15 mouse cellular contexts compared by ENCODE assay signal in genomic region chr2:52946074-52946473, GRCm38 (mm10).
DNase-seq lines count a peak whose midpoint lies in the region; ATAC-seq lines count a peak whose summit lies in the region.
"Had no signal": no experiment of that assay in that cellular context is flagged by ENCODE, and none has a peak within 500 bp of the region (broad histone marks: within the 10 kb centered on the region; RNA-seq: fewer than 3 reads in every experiment).

No protein-coding gene starts in this region.

- no peaks in the 10 kb centered on the region for H3K27me3 ChIP-seq in limb, embryonic 12.5 days
- H3K27me3 ChIP-seq in limb, embryonic 10.5 days (ENCODE audit: low read depth, poor library complexity, severe bottlenecking), result no peaks in the 10 kb centered on the region
- H3K27me3 ChIP-seq in forebrain, embryonic 13.5 days, result no peaks in the 10 kb centered on the region
- H3K27me3 ChIP-seq in hindbrain, embryonic 16.5 days (replicated peaks; ENCODE audit: control insufficient read depth, insufficient read depth, low read length), result no peaks in the 10 kb centered on the region
- H3K27me3 ChIP-seq in neural tube, embryonic 15.5 days (replicated peaks), result no peaks in the 10 kb centered on the region
- H3K27me3 ChIP-seq: limb, embryonic 13.5 days had no signal

- no peak for ATAC-seq in limb, embryonic 12.5 days (ENCODE audit: insufficient number of reproducible peaks, insufficient read depth, low FRiP score, low TSS enrichment, low read depth)
- peak; percentile 42; the same call in 1 of the 2 replicates for ATAC-seq in forebrain, embryonic 13.5 days
- ATAC-seq in hindbrain, embryonic 16.5 days, result no peak
- ATAC-seq in neural tube, embryonic 15.5 days (ENCODE audit: low FRiP score), result 0 out of 2 replicates have a peak, but pooled peaks have one; percentile 16
- ATAC-seq: intestine, embryonic 16.5 days had no signal

- no peak overlapping the region for H3K4me3 ChIP-seq in limb, embryonic 12.5 days (replicated peaks)
- no peak overlapping the region for H3K4me3 ChIP-seq in limb, embryonic 10.5 days
- H3K4me3 ChIP-seq in forebrain, embryonic 13.5 days, result no peak overlapping the region
- H3K4me3 ChIP-seq in hindbrain, embryonic 16.5 days (ENCODE audit: low read length), result no peak overlapping the region
- H3K4me3 ChIP-seq in neural tube, embryonic 15.5 days (replicated peaks), result no peak overlapping the region
- H3K4me3 ChIP-seq: limb, embryonic 13.5 days; myocyte had no signal

- 40% methylated on average over 2 of the region's 2 CpGs for WGBS in limb, embryonic 12.5 days
- 33% methylated on average over 2 of the region's 2 CpGs for WGBS in limb, embryonic 10.5 days
- 12% methylated on average over 2 of the region's 2 CpGs for WGBS in forebrain, embryonic 13.5 days
- WGBS in hindbrain, embryonic 16.5 days, result 72% methylated on average over 2 of the region's 2 CpGs
- whole genome bisulfite sequencing in neural tube, embryonic 15.5 days, result 59% methylated on average over 2 of the region's 2 CpGs

- peak overlapping the region; percentile 4; the same call in 1 of the 2 replicates for H3K27ac ChIP-seq in limb, embryonic 12.5 days
- no peak overlapping the region for H3K27ac ChIP-seq in limb, embryonic 10.5 days
- peak overlapping the region; percentile 80 for H3K27ac ChIP-seq in forebrain, embryonic 13.5 days
- H3K27ac ChIP-seq in hindbrain, embryonic 16.5 days (ENCODE audit: low read depth, low read length), result peak overlapping the region; percentile 10
- H3K27ac ChIP-seq in neural tube, embryonic 15.5 days (replicated peaks), result peak overlapping the region; percentile 71
- H3K27ac ChIP-seq: limb, embryonic 13.5 days; stomach, postnatal 0 days had no signal

- H3K36me3 ChIP-seq in limb, embryonic 12.5 days, result peaks cover 6% of the 10 kb centered on the region; the same call in 1 of the 2 replicates
- peaks cover 9% of the 10 kb centered on the region for H3K36me3 ChIP-seq in limb, embryonic 10.5 days
- H3K36me3 ChIP-seq in forebrain, embryonic 13.5 days (ENCODE audit: poor library complexity, severe bottlenecking), result no peaks in the 10 kb centered on the region
- no peaks in the 10 kb centered on the region for H3K36me3 ChIP-seq in hindbrain, embryonic 16.5 days (ENCODE audit: control insufficient read depth, insufficient read depth, low read length)
- no peaks in the 10 kb centered on the region for H3K36me3 ChIP-seq in neural tube, embryonic 15.5 days
- H3K36me3 ChIP-seq: G1E had no signal

- no peaks in the 10 kb centered on the region for H3K9me3 ChIP-seq in limb, embryonic 12.5 days
- H3K9me3 ChIP-seq in limb, embryonic 10.5 days (replicated peaks), result no peaks in the 10 kb centered on the region
- H3K9me3 ChIP-seq in forebrain, embryonic 13.5 days (replicated peaks), result no peaks in the 10 kb centered on the region
- H3K9me3 ChIP-seq in hindbrain, embryonic 16.5 days (ENCODE audit: control insufficient read depth, low read length), result no peaks in the 10 kb centered on the region
- H3K9me3 ChIP-seq in neural tube, embryonic 15.5 days (replicated peaks), result no peaks in the 10 kb centered on the region
- H3K9me3 ChIP-seq: G1E; limb, embryonic 13.5 days had no signal

- DNase-seq in limb, embryonic 10.5 days (ENCODE audit: low spot score), result no peak
- DNase-seq in spleen, postnatal 4 days (ENCODE audit: low spot score in 2 of 2), result no peak
- DNase-seq in heart, adult 8-10 months (ENCODE audit: low spot score), result no peak
- DNase-seq: adrenal gland, postnatal 14 days; kidney, postnatal 4 days; lung, adult 18-20 months had no signal

- H3K4me1 ChIP-seq in limb, embryonic 12.5 days (replicated peaks), result peaks cover 28% of the 10 kb centered on the region
- H3K4me1 ChIP-seq in limb, embryonic 10.5 days, result peaks cover 37% of the 10 kb centered on the region
- peaks cover 36% of the 10 kb centered on the region for H3K4me1 ChIP-seq in forebrain, embryonic 13.5 days
- peaks cover 7% of the 10 kb centered on the region for H3K4me1 ChIP-seq in hindbrain, embryonic 16.5 days (ENCODE audit: control insufficient read depth, insufficient read depth, low read depth, low read length)
- peaks cover 28% of the 10 kb centered on the region for H3K4me1 ChIP-seq in neural tube, embryonic 15.5 days

- H3K9ac ChIP-seq in limb, embryonic 12.5 days (replicated peaks), result no peak overlapping the region
- H3K9ac ChIP-seq in forebrain, embryonic 13.5 days, result 0 out of 2 replicates have a peak overlapping the region, but pooled peaks have one; percentile 21
- no peak overlapping the region for H3K9ac ChIP-seq in hindbrain, embryonic 16.5 days (ENCODE audit: low read depth, low read length)
- no peak overlapping the region for H3K9ac ChIP-seq in neural tube, embryonic 15.5 days (replicated peaks)
- H3K9ac ChIP-seq: limb, embryonic 13.5 days had no signal

- no peak overlapping the region for H3K4me2 ChIP-seq in limb, embryonic 12.5 days
- peak overlapping the region; percentile 24; the same call in 1 of the 2 replicates for H3K4me2 ChIP-seq in forebrain, embryonic 13.5 days
- H3K4me2 ChIP-seq in hindbrain, embryonic 16.5 days (ENCODE audit: low read length), result no peak overlapping the region
- no peak overlapping the region for H3K4me2 ChIP-seq in neural tube, embryonic 15.5 days
- H3K4me2 ChIP-seq: limb, embryonic 13.5 days had no signal

Comparison
In these comparisons a context has a peak if more than half of its experiments do, and no peak if none do; other contexts are left out.
1. ATAC-seq: peak in forebrain, embryonic 13.5 days (single experiment) and neural tube, embryonic 15.5 days (single experiment); none in limb, embryonic 12.5 days (single experiment) and hindbrain, embryonic 16.5 days (single experiment).